Mouse (Mus musculus): ENCODE measurements around the gene Qrich1. TPM values are rescaled to one million over a fixed set of nuclear protein-coding genes. Genes with fewer than 3 reads are reported as not detected.

Qrich1 gene
- polyA plus RNA-seq, 1 experiment = 76.3 TPM

GRCm38 (mm10) chr9:108480813-108481519 lies 35.6 kb upstream of the Qrich1 start:
- DNase-seq = no peak
- H3K27me3 ChIP-seq (replicated peaks; ENCODE audit: control insufficient read depth, insufficient read depth, low read length) = no peaks in the 10 kb centered on the region
- no peaks in the 10 kb centered on the region for H3K36me3 ChIP-seq (ENCODE audit: control insufficient read depth, insufficient read depth, low read length)
- H3K27ac ChIP-seq (ENCODE audit: insufficient read depth, low read depth, low read length) = no peak overlapping the region
- H3K4me1 ChIP-seq (ENCODE audit: control insufficient read depth, insufficient read depth, low read length) = 0 out of 2 replicates have a peak, but pooled peaks cover 6% of the 10 kb centered on the region
- TF ChIP-seq CTCF (conservative IDR thresholded peaks at IDR 0.05; ENCODE audit: insufficient read depth, insufficient read length, low read depth, low read length) = no peak
- no peak for TF ChIP-seq POLR2A (IDR thresholded peaks at IDR 0.05; ENCODE audit: low read depth, low read length)
- H3K4me3 ChIP-seq (ENCODE audit: insufficient read depth, low read depth, low read length) = peak overlapping the region; percentile 69; the same call in 1 of the 2 replicates
- WGBS = 87% methylated on average over 28 of the region's 28 CpGs

GRCm38 (mm10) chr9:108481520-108482210 lies 34.9 kb upstream of the Qrich1 start:
- no peak overlapping the region for H3K27ac ChIP-seq (ENCODE audit: insufficient read depth, low read depth, low read length)
- 0 out of 2 replicates have a peak, but pooled peaks cover 6% of the 10 kb centered on the region for H3K4me1 ChIP-seq (ENCODE audit: control insufficient read depth, insufficient read depth, low read length)
- no peak for TF ChIP-seq CTCF (conservative IDR thresholded peaks at IDR 0.05; ENCODE audit: insufficient read depth, insufficient read length, low read depth, low read length)
- no peak for TF ChIP-seq POLR2A (IDR thresholded peaks at IDR 0.05; ENCODE audit: low read depth, low read length)
- no peaks in the 10 kb centered on the region for H3K27me3 ChIP-seq (replicated peaks; ENCODE audit: control insufficient read depth, insufficient read depth, low read length)
- no peak overlapping the region for H3K4me3 ChIP-seq (ENCODE audit: insufficient read depth, low read depth, low read length)
- no peaks in the 10 kb centered on the region for H3K36me3 ChIP-seq (ENCODE audit: control insufficient read depth, insufficient read depth, low read length)
- no peak for DNase-seq
- 83% methylated on average over 19 of the region's 19 CpGs for WGBS

- TF ChIP-seq POLR2A (IDR thresholded peaks at IDR 0.05; ENCODE audit: low read depth, low read length) = no peak
- TF ChIP-seq CTCF (conservative IDR thresholded peaks at IDR 0.05; ENCODE audit: insufficient read depth, insufficient read length, low read depth, low read length) = no peak
- 0 out of 2 replicates have a peak, but pooled peaks cover 6% of the 10 kb centered on the region for H3K4me1 ChIP-seq (ENCODE audit: control insufficient read depth, insufficient read depth, low read length)
- no peaks in the 10 kb centered on the region for H3K27me3 ChIP-seq (replicated peaks; ENCODE audit: control insufficient read depth, insufficient read depth, low read length)
- WGBS = 87% methylated on average over 18 of the region's 18 CpGs
- no peak overlapping the region for H3K27ac ChIP-seq (ENCODE audit: insufficient read depth, low read depth, low read length)
- no peaks in the 10 kb centered on the region for H3K36me3 ChIP-seq (ENCODE audit: control insufficient read depth, insufficient read depth, low read length)
- DNase-seq = no peak
- H3K4me3 ChIP-seq (ENCODE audit: insufficient read depth, low read depth, low read length) = no peak overlapping the region
Measured at GRCm38 (mm10) chr9:108483051-108483790, 33.4 kb upstream of the Qrich1 start.

GRCm38 (mm10) chr9:108484021-108484420 lies 32.6 kb upstream of the Qrich1 start:
- H3K4me1 ChIP-seq (ENCODE audit: control insufficient read depth, insufficient read depth, low read length) = 0 out of 2 replicates have a peak, but pooled peaks cover 5% of the 10 kb centered on the region
- no peak for DNase-seq
- no peak overlapping the region for H3K4me3 ChIP-seq (ENCODE audit: insufficient read depth, low read depth, low read length)
- no peaks in the 10 kb centered on the region for H3K36me3 ChIP-seq (ENCODE audit: control insufficient read depth, insufficient read depth, low read length)
- TF ChIP-seq POLR2A (IDR thresholded peaks at IDR 0.05; ENCODE audit: low read depth, low read length) (no peak), CTCF (conservative IDR thresholded peaks at IDR 0.05; ENCODE audit: insufficient read depth, insufficient read length, low read depth, low read length) (no peak)
- 92% methylated on average over 15 of the region's 15 CpGs for WGBS
- no peak overlapping the region for H3K27ac ChIP-seq (ENCODE audit: insufficient read depth, low read depth, low read length)
- no peaks in the 10 kb centered on the region for H3K27me3 ChIP-seq (replicated peaks; ENCODE audit: control insufficient read depth, insufficient read depth, low read length)

- DNase-seq = no peak
Measured at GRCm38 (mm10) chr9:108485301-108485875, 31.2 kb upstream of the Qrich1 start.

GRCm38 (mm10) chr9:108486973-108487530 lies 29.6 kb upstream of the Qrich1 start:
- H3K36me3 ChIP-seq (ENCODE audit: control insufficient read depth, insufficient read depth, low read length) = no peaks in the 10 kb centered on the region
- no peak for DNase-seq
- WGBS = 93% methylated on average over 8 of the region's 8 CpGs

More at GRCm38 (mm10) chr9:108485301-108485875, 31.2 kb upstream of the Qrich1 start:
- no peak overlapping the region for H3K4me3 ChIP-seq (ENCODE audit: insufficient read depth, low read depth, low read length)
- WGBS = 96% methylated on average over 19 of the region's 19 CpGs
- H3K27ac ChIP-seq (ENCODE audit: insufficient read depth, low read depth, low read length) = no peak overlapping the region
- H3K4me1 ChIP-seq (ENCODE audit: control insufficient read depth, insufficient read depth, low read length) = no peaks in the 10 kb centered on the region
- TF ChIP-seq POLR2A (IDR thresholded peaks at IDR 0.05; ENCODE audit: low read depth, low read length) = no peak
- no peak for TF ChIP-seq CTCF (conservative IDR thresholded peaks at IDR 0.05; ENCODE audit: insufficient read depth, insufficient read length, low read depth, low read length)
- no peaks in the 10 kb centered on the region for H3K27me3 ChIP-seq (replicated peaks; ENCODE audit: control insufficient read depth, insufficient read depth, low read length)
- no peaks in the 10 kb centered on the region for H3K36me3 ChIP-seq (ENCODE audit: control insufficient read depth, insufficient read depth, low read length)

More at GRCm38 (mm10) chr9:108486973-108487530, 29.6 kb upstream of the Qrich1 start:
- Histone ChIP-seq H3K27ac (ENCODE audit: insufficient read depth, low read depth, low read length) (no peak overlapping the region), H3K4me1 (ENCODE audit: control insufficient read depth, insufficient read depth, low read length) (peaks cover 2% of the 10 kb centered on the region), H3K4me3 (ENCODE audit: insufficient read depth, low read depth, low read length) (no peak overlapping the region), H3K27me3 (replicated peaks; ENCODE audit: control insufficient read depth, insufficient read depth, low read length) (no peaks in the 10 kb centered on the region)
- TF ChIP-seq CTCF (conservative IDR thresholded peaks at IDR 0.05; ENCODE audit: insufficient read depth, insufficient read length, low read depth, low read length) (no peak), POLR2A (IDR thresholded peaks at IDR 0.05; ENCODE audit: low read depth, low read length) (no peak)
